Mouse (Mus musculus): ENCODE measurements at regions not wholly inside any gene's neighbourhood (a gene's known extent, or its start where the extent isn't known, plus 50 kb on each side); places are given as distances from the start of the nearest gene placed in this dataset.

DNA sequence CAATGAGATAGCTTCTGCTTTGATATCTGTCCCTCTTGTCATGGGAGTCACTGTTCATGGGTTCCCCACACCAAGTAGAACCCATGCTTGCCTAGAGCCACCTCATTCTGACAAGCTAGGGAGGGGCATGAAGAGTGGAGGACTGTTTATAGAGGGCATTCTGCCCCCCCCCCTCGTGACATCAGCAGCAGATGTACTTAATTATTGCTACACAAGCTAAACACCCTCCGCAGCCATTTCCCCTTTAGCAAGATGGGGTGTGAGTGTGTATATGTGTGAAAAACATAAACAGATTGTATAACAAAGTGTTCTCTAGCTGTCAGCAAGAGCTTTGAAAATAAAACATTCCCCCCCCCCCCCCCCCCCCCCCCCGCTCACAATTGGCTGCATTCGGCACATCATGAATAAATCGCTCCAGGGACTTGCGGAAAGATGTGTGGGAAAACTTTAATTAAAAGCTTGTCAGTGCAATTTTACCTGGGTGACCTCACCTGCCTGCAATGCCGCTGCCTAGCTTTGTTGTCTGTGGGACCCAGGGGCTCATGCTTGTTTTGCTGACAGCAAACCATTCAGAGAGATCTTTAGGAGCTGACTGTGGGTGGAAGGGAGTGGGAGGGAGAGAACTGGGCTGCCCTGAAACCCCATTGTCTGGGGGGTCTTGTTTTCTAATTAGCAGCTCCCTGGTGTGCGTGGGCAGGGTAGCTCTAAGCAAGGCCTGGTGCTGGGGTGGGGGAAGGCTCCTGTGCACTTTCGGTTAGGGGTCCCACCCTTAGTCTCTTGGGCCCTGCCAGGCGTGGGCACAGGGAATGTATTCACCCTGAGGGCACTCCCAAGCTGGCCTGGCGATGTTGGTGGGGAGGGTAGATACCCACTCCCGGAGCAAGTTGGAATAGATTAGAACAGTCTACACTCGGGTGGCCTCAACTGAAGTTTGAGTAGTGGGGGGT lies 63.4 kb downstream of the Irx2 start:
- Histone ChIP-seq H3K4me2 (ENCODE audit: low read depth, low read length, severe bottlenecking) (no peak overlapping the region), H3K36me3 (ENCODE audit: control insufficient read depth, insufficient read depth, low read length) (no peaks in the 10 kb centered on the region), H3K4me1 (replicated peaks; ENCODE audit: control insufficient read depth, insufficient read depth, low read length) (no peaks in the 10 kb centered on the region), H3K27ac (ENCODE audit: low read depth, low read length) (no peak overlapping the region), H3K27me3 (ENCODE audit: control insufficient read depth, insufficient read depth, low read length) (no peaks in the 10 kb centered on the region), H3K9me3 (ENCODE audit: control insufficient read depth, low read length) (no peaks in the 10 kb centered on the region), H3K9ac (ENCODE audit: low read length) (no peak overlapping the region), H3K4me3 (ENCODE audit: low read depth, low read length) (no peak overlapping the region)
- DNase-seq (ENCODE audit: low spot score) = peak; percentile 53
- ATAC-seq (replicated peaks; ENCODE audit: low FRiP score) = no peak
- WGBS = 50% methylated on average over 11 of the region's 13 CpGs

DNA sequence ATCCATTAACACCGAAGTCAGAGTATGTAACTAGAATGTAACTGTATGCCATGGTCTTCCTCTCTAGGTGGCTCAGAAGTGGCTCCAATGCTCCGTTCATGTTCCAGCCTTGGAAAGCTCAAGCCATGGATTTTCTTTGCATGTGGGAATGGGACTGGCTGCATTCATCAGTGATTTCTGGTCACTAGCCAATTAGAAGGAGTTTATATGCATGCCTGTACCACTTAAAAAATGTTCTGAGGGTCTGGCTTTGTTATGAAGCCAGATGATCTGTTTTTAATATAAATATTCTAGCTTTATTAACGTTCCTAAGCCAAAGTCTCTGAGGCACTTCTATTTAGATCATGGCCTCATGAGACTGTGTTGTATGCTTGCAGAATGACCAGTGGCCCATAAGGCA lies 78.8 kb downstream of the Irx2 start:
- H3K9ac ChIP-seq (ENCODE audit: low read length) = no peak overlapping the region
- H3K27me3 ChIP-seq (ENCODE audit: control insufficient read depth, insufficient read depth, low read length) = no peaks in the 10 kb centered on the region
- no peak overlapping the region for H3K4me3 ChIP-seq (ENCODE audit: low read depth, low read length)
- 80% methylated on average over 3 of the region's 3 CpGs for WGBS
- no peaks in the 10 kb centered on the region for H3K36me3 ChIP-seq (ENCODE audit: control insufficient read depth, insufficient read depth, low read length)
- no peak for ATAC-seq (replicated peaks; ENCODE audit: low FRiP score)
- H3K27ac ChIP-seq (ENCODE audit: low read depth, low read length) = no peak overlapping the region
- no peak overlapping the region for H3K4me2 ChIP-seq (ENCODE audit: low read depth, low read length, severe bottlenecking)
- no peak for DNase-seq (ENCODE audit: low spot score)
- no peaks in the 10 kb centered on the region for H3K9me3 ChIP-seq (ENCODE audit: control insufficient read depth, low read length)
- H3K4me1 ChIP-seq (replicated peaks; ENCODE audit: control insufficient read depth, insufficient read depth, low read length) = no peaks in the 10 kb centered on the region

DNA sequence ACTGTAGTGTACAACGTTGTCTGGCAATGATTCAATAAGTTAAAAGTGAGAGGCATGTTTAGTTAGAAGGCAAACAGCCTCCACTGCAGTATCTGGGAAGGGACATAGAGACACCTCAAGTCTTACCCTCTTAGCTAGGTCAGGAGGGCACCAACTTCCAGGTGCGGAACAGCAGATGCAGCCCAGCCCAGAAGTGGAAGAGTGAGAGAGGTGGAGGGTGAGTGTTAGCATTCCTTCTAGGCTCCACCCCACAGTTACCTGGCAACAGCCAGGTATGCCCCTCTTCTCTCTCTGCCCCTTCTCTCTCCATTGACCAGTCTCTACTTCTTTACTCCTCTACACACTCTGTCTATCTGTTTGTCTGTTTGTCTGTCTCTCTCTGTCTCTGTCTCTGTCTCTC lies 80.1 kb downstream of the Irx2 start:
- Histone ChIP-seq H3K36me3 (ENCODE audit: control insufficient read depth, insufficient read depth, low read length) (no peaks in the 10 kb centered on the region), H3K4me1 (replicated peaks; ENCODE audit: control insufficient read depth, insufficient read depth, low read length) (no peaks in the 10 kb centered on the region), H3K27ac (ENCODE audit: low read depth, low read length) (no peak overlapping the region), H3K4me2 (ENCODE audit: low read depth, low read length, severe bottlenecking) (no peak overlapping the region), H3K9ac (ENCODE audit: low read length) (no peak overlapping the region), H3K9me3 (ENCODE audit: control insufficient read depth, low read length) (no peaks in the 10 kb centered on the region), H3K27me3 (ENCODE audit: control insufficient read depth, insufficient read depth, low read length) (no peaks in the 10 kb centered on the region), H3K4me3 (ENCODE audit: low read depth, low read length) (no peak overlapping the region)
- no peak for ATAC-seq (replicated peaks; ENCODE audit: low FRiP score)
- 87% methylated on average over 2 of the region's 2 CpGs for WGBS
- no peak for DNase-seq (ENCODE audit: low spot score)

DNA sequence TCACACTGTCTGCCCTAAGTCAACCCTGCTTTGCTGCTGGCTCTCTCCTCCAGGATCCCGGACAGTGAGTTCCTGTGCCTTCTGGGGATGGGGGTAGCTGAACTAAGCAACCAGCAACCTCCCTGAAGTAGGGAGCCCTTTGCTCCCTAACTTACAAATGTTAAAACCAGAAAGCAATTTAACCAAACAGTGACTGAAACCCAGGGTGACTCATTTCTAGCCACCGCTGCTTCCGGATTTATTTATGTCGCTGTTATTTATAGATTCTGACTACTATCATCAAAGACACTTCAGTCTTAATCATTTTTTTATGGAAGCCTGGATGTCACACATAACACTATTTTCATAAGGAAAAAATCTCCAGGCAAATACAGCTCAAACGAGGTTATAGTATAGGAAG lies 81.4 kb downstream of the Irx2 start:
- Histone ChIP-seq H3K27me3 (ENCODE audit: control insufficient read depth, insufficient read depth, low read length) (no peaks in the 10 kb centered on the region), H3K27ac (ENCODE audit: low read depth, low read length) (no peak overlapping the region)

DNA sequence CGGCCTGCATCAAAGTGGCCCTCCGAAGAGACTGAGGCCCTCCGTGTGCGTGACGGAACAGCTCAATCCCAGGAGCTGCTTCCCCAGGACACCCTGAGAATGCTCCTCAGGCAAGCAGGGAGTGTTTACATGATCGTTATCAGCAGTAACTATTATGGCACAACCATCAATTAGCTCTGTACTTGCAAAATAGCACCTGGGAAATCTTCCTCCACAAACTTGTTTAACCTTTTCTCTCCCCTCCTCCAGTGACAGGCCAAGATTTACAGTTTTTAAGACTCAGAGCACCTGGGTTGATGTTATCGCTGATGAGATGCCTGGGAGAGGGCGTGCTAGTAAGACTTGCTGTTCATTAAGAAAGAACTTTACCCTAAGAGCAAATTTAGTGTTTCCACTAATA lies 82.5 kb downstream of the Irx2 start:
- WGBS = 66% methylated on average over 8 of the region's 8 CpGs
- no peaks in the 10 kb centered on the region for H3K4me1 ChIP-seq (replicated peaks; ENCODE audit: control insufficient read depth, insufficient read depth, low read length)
- no peak for ATAC-seq (replicated peaks; ENCODE audit: low FRiP score)
- no peak overlapping the region for H3K27ac ChIP-seq (ENCODE audit: low read depth, low read length)
- H3K27me3 ChIP-seq (ENCODE audit: control insufficient read depth, insufficient read depth, low read length) = no peaks in the 10 kb centered on the region
- no peaks in the 10 kb centered on the region for H3K9me3 ChIP-seq (ENCODE audit: control insufficient read depth, low read length)
- no peak overlapping the region for H3K4me2 ChIP-seq (ENCODE audit: low read depth, low read length, severe bottlenecking)
- no peak for DNase-seq (ENCODE audit: low spot score)
- H3K36me3 ChIP-seq (ENCODE audit: control insufficient read depth, insufficient read depth, low read length) = no peaks in the 10 kb centered on the region
- H3K9ac ChIP-seq (ENCODE audit: low read length) = no peak overlapping the region
- H3K4me3 ChIP-seq (ENCODE audit: low read depth, low read length) = no peak overlapping the region

More for the DNA sequence above, 81.4 kb downstream of the Irx2 start:
- H3K4me3 ChIP-seq (ENCODE audit: low read depth, low read length) = no peak overlapping the region
- no peaks in the 10 kb centered on the region for H3K36me3 ChIP-seq (ENCODE audit: control insufficient read depth, insufficient read depth, low read length)
- H3K4me1 ChIP-seq (replicated peaks; ENCODE audit: control insufficient read depth, insufficient read depth, low read length) = no peaks in the 10 kb centered on the region
- 84% methylated on average over 5 of the region's 5 CpGs for WGBS
- no peak overlapping the region for H3K4me2 ChIP-seq (ENCODE audit: low read depth, low read length, severe bottlenecking)
- DNase-seq (ENCODE audit: low spot score) (no peak), ATAC-seq (replicated peaks; ENCODE audit: low FRiP score) (no peak)
- no peaks in the 10 kb centered on the region for H3K9me3 ChIP-seq (ENCODE audit: control insufficient read depth, low read length)
- H3K9ac ChIP-seq (ENCODE audit: low read length) = no peak overlapping the region

DNA sequence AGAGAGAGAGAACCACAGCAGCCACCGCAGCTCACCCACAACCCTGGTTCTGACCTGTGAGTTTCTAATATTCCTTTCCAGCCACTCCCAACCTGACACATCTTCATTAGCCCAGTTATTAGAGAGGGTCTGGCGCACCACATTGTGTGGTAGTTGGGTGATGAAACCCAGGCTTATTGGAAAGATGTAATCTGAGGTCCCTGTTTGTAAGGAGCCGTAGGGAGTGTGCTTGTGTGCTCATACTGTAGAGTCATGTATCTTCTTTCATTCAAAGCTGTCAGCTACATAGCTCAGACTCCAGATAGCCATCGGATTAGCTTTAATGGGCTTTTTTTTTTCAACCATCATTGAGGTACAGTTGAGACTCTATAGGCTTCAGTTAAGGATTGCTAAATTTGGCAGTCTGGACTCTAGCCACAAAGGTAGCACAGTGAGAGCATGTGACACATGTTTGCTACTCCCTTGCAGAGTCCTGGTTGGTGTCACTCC lies 83.3 kb downstream of the Irx2 start:
- no peaks in the 10 kb centered on the region for H3K9me3 ChIP-seq (ENCODE audit: control insufficient read depth, low read length)
- ATAC-seq (replicated peaks; ENCODE audit: low FRiP score) = no peak
- no peak for DNase-seq (ENCODE audit: low spot score)
- H3K36me3 ChIP-seq (ENCODE audit: control insufficient read depth, insufficient read depth, low read length) = no peaks in the 10 kb centered on the region
- H3K27ac ChIP-seq (ENCODE audit: low read depth, low read length) = no peak overlapping the region
- H3K27me3 ChIP-seq (ENCODE audit: control insufficient read depth, insufficient read depth, low read length) = no peaks in the 10 kb centered on the region
- no peak overlapping the region for H3K4me3 ChIP-seq (ENCODE audit: low read depth, low read length)
- H3K4me1 ChIP-seq (replicated peaks; ENCODE audit: control insufficient read depth, insufficient read depth, low read length) = no peaks in the 10 kb centered on the region
- H3K4me2 ChIP-seq (ENCODE audit: low read depth, low read length, severe bottlenecking) = no peak overlapping the region
- WGBS = 90% methylated on average over 4 of the region's 4 CpGs
- H3K9ac ChIP-seq (ENCODE audit: low read length) = no peak overlapping the region

DNA sequence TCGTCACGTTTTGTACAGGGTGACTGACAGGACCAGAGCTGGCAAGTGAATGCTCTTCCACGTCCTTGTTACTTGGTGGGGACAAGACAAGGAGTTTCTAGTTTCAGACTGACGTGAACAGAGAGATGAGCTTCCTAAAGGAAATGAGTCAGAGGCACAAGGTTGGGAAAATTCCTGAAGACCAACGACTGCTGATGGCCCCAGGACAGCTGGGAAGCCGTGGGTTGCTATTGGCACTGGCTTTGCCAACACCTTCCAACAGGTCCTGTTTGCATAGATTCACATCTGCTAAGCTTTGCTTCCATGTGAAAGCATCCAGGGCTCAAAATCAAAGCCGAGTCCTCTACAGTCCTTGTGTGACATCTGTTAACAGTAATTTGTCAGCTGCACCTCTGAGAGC lies 86.2 kb downstream of the Irx2 start:
- no peaks in the 10 kb centered on the region for H3K27me3 ChIP-seq (ENCODE audit: control insufficient read depth, insufficient read depth, low read length)
- H3K9me3 ChIP-seq (ENCODE audit: control insufficient read depth, low read length) = no peaks in the 10 kb centered on the region
- ATAC-seq (replicated peaks; ENCODE audit: low FRiP score) = no peak
- no peak overlapping the region for H3K4me2 ChIP-seq (ENCODE audit: low read depth, low read length, severe bottlenecking)
- H3K4me1 ChIP-seq (replicated peaks; ENCODE audit: control insufficient read depth, insufficient read depth, low read length) = no peaks in the 10 kb centered on the region
- 78% methylated on average over 7 of the region's 7 CpGs for WGBS
- H3K9ac ChIP-seq (ENCODE audit: low read length) = no peak overlapping the region
- H3K27ac ChIP-seq (ENCODE audit: low read depth, low read length) = no peak overlapping the region
- no peaks in the 10 kb centered on the region for H3K36me3 ChIP-seq (ENCODE audit: control insufficient read depth, insufficient read depth, low read length)
- H3K4me3 ChIP-seq (ENCODE audit: low read depth, low read length) = no peak overlapping the region
- DNase-seq (ENCODE audit: low spot score) = no peak

DNA sequence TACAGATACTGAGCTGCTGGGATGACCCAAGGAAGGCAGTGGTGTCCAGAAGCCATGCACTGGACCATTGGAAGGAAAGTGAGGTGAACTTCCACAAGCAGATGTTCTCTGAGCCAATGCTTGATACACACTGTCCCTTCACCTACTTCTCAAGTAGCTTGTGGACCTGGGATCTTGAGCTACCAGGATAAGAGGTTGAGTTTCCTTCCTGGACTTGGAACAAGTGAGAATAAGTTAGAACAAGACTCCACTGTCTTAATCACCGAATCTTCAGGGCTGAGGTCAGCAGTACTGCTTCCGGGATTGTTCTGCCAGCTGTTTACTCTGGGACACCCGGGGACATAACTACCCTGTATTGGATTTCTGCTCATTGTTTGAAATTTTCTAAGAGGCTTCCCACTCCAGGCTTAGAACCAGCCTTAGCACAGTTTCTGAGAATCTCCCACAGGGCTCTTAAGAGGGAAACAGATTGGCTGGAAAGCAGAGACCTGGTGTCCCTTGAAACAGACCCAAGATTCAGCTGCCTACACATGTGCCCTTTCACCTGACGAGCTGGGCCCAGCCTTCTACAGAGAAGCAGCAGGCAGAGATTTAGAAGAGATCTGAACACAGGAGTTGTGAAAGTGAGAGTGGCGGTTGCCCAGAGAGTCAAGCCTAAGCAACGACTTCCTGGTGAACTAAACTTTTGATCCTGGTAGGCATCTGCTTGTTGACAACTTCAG lies 87.5 kb downstream of the Irx2 start:
- no peak for ATAC-seq (replicated peaks; ENCODE audit: low FRiP score)

More for the DNA sequence above, 87.5 kb downstream of the Irx2 start:
- WGBS = 75% methylated on average over 6 of the region's 6 CpGs
- H3K27ac ChIP-seq (ENCODE audit: low read depth, low read length) = no peak overlapping the region
- no peak for DNase-seq (ENCODE audit: low spot score)
- no peaks in the 10 kb centered on the region for H3K9me3 ChIP-seq (ENCODE audit: control insufficient read depth, low read length)
- no peaks in the 10 kb centered on the region for H3K27me3 ChIP-seq (ENCODE audit: control insufficient read depth, insufficient read depth, low read length)
- no peak overlapping the region for H3K4me3 ChIP-seq (ENCODE audit: low read depth, low read length)
- no peaks in the 10 kb centered on the region for H3K36me3 ChIP-seq (ENCODE audit: control insufficient read depth, insufficient read depth, low read length)
- H3K9ac ChIP-seq (ENCODE audit: low read length) = no peak overlapping the region
- H3K4me1 ChIP-seq (replicated peaks; ENCODE audit: control insufficient read depth, insufficient read depth, low read length) = no peaks in the 10 kb centered on the region
- no peak overlapping the region for H3K4me2 ChIP-seq (ENCODE audit: low read depth, low read length, severe bottlenecking)

Measured in forebrain, embryonic 11.5 days (tissue).